Mouse (Mus musculus) ES-Bruce4 (cell line): Measurements from ENCODE around the gene Gal3st4. TPM values are rescaled to one million over a fixed set of nuclear protein-coding genes. Genes with fewer than 3 reads are reported as not detected.
A peak's percentile ranks its signal among the peaks of the same experiment; 100 is the strongest.

Source experiments
- H3K27ac ChIP-seq: 2 replicates; pipeline ENCODE4 v1.5.1; 2012; ENCODE audit warnings: low read length, inconsistent platforms; ENCODE audit not compliant: insufficient read depth
- H3K27me3 ChIP-seq: 2 replicates; pipeline ENCODE4 v1.6.1; 2012; ENCODE audit warnings: mild to moderate bottlenecking, low read length, inconsistent platforms; ENCODE audit not compliant: control insufficient read depth, poor library complexity, insufficient read depth, severe bottlenecking
- H3K36me3 ChIP-seq: 2 replicates; pipeline ENCODE4 v1.6.1; 2012; ENCODE audit warnings: inconsistent platforms, mild to moderate bottlenecking, low read length, moderate library complexity; ENCODE audit not compliant: control insufficient read depth, poor library complexity, insufficient read depth, severe bottlenecking
- H3K4me1 ChIP-seq: one replicate; pipeline ENCODE4 v1.8.1; 2011; ENCODE audit warnings: low read length; ENCODE audit not compliant: control insufficient read depth, insufficient read depth
- H3K4me3 ChIP-seq: 2 replicates; pipeline ENCODE4 v1.5.1; 2011; ENCODE audit warnings: low read depth, mild to moderate bottlenecking, low read length
- H3K9ac ChIP-seq: 2 replicates; pipeline ENCODE4 v1.6.1; 2012; ENCODE audit warnings: low read depth, mild to moderate bottlenecking, inconsistent platforms; ENCODE audit not compliant: poor library complexity, severe bottlenecking
- H3K9me3 ChIP-seq: replicated peaks from 2 replicates; pipeline ENCODE4 v1.6.1; 2012; ENCODE audit warnings: mild to moderate bottlenecking, low read length, inconsistent platforms; ENCODE audit not compliant: control insufficient read depth, poor library complexity, insufficient read depth, severe bottlenecking
- CTCF ChIP-seq: IDR thresholded peaks from one replicate; pipeline ENCODE4 v1.8.1; 2011; ENCODE audit warnings: low read depth, low read length
- EP300 ChIP-seq: IDR thresholded peaks from 2 replicates; pipeline ENCODE4 v1.6.1; 2011; ENCODE audit warnings: low read depth, low read length; ENCODE audit not compliant: insufficient read depth
- POLR2A ChIP-seq: IDR thresholded peaks from one replicate; pipeline ENCODE4 v1.8.1; 2011; ENCODE audit warnings: low read length; ENCODE audit not compliant: insufficient read depth
- polyA plus RNA-seq: library from polyadenylated mRNA; stranded (reverse); fragments of >200 nt; gene quantifications from 2 replicates; pipeline ENCODE4 v1.2.4, GENCODE M21; 2011; ENCODE audit warnings: low read depth; ENCODE audit not compliant: missing spikeins, insufficient read depth, insufficient read length

The Gal3st4 gene
- polyA plus RNA-seq, 1 experiment = 0.84 TPM

DNA sequence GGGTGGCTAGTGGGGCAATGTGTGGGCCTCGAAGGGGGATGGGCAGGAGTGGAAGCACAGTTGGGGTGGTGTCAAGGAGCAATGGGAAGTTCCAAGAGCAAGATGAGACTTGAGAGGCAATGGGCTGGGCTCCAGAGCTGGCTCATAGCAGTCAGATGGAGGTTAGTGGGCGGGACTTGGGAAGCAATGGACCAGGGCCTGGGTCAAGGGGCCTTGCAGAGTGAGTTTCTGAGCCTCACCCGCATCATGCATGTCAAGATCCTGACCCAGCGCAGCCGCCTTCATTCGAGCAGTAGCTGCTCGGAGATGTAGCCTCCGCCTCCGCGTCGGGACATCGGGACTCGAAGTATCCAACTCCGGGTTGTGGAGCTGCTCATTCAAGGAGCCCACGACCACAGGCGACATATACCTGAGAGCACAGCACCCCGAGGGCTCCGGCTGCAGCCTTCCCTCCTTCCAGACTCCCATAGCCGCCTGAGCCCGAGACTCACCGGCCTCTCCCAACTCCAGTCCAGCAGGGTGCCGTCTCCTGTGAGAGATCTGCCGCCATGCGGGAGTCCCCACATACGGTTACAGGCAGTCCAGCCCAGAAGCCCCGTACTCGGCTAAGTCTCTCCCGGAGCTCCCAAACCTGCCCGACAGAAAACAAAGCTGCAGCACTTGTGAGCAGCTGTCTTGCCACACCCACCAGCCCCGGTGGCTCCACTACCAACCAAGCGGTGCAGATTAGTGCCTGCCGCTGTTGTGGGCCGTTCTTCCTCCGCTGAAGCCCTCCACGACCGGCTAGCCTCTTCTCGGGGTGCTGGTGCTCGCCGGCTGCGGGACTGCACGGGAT, 2.8 kb upstream of the Gal3st4 start:
- no peak overlapping the region for H3K9ac ChIP-seq
- no peaks in the 10 kb centered on the region for H3K27me3 ChIP-seq
- H3K9me3 ChIP-seq = no peaks in the 10 kb centered on the region
- H3K36me3 ChIP-seq = no peaks in the 10 kb centered on the region
- H3K4me3 ChIP-seq = peak overlapping the region; percentile 19; the same call in 1 of the 2 replicates
- TF ChIP-seq POLR2A = no peak
- no peak for TF ChIP-seq EP300
- TF ChIP-seq CTCF = no peak
- no peaks in the 10 kb centered on the region for H3K4me1 ChIP-seq
- H3K27ac ChIP-seq = no peak overlapping the region

DNA sequence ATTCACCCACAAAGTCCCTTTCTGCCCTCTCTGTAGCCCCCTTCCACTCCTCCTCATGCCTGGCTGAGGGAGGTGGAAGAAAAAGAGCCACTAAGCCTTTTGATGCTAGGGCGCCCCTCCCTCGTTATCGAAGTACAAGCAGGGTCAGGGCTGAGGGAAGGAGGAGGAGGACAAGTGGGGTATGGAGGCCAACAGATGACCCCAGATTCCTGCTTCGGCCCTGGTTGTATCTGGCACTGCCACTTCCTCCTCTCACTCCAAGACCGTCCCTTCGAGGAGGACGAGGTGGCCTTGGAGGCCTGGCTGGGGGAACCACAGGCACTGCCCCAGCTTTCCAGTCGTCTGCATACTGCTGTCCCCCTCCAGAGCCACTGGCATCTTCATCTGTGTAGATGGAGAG, 1.5 kb upstream of the Gal3st4 start:
- Histone ChIP-seq H3K27me3 (no peaks in the 10 kb centered on the region), H3K27ac (no peak overlapping the region), H3K36me3 (no peaks in the 10 kb centered on the region), H3K4me1 (no peaks in the 10 kb centered on the region), H3K9ac (no peak overlapping the region), H3K4me3 (no peak overlapping the region), H3K9me3 (no peaks in the 10 kb centered on the region)
- TF ChIP-seq POLR2A = no peak
- TF ChIP-seq CTCF = no peak

DNA sequence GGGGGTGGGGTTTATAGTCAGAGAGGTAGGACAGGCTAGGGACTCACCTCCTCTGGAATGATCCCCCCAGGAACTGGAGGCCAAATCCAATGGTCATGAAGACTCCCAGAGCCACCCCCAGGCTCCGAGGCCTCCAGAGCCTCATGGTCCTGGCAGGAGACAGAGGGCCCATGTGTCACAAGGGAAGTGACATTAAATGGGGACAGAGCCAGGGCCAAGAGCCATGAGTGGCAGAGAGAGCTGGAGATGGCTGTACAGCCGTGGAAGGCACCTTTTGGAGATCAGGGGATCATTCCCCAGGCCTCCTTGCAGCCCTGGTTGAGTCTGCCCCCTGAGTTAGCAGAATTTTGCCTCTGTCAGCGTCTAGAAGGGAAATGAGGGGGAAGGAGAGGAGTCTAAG, 1.4 kb downstream of the Gal3st4 start:
- H3K36me3 ChIP-seq = no peaks in the 10 kb centered on the region
- H3K9ac ChIP-seq = no peak overlapping the region
- no peaks in the 10 kb centered on the region for H3K9me3 ChIP-seq
- no peak overlapping the region for H3K27ac ChIP-seq
- H3K4me3 ChIP-seq = no peak overlapping the region
- TF ChIP-seq CTCF (no peak), POLR2A (no peak), EP300 (no peak)
- H3K4me1 ChIP-seq = no peaks in the 10 kb centered on the region
- no peaks in the 10 kb centered on the region for H3K27me3 ChIP-seq

DNA sequence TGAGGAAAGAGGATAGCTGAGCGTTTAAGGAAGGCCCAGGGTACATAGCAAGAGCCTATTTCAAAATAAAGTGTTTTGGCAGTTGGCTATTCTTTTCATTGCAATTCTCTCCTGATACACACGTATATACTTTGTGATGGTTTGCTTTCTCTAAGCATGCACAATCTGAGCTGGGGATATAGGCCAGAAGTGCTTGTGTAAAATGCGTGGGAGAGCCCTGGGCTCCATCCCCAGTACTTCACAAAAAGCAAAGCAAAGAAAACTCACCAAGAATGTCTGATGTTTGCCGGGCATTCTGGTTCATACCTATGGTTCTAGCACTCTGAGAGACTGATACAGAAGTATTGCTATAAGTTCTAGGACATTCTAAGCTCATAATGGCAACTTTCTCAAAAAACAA, 3.7 kb downstream of the Gal3st4 start:
- H3K27ac ChIP-seq = no peak overlapping the region
- H3K4me3 ChIP-seq = no peak overlapping the region
- H3K9me3 ChIP-seq = no peaks in the 10 kb centered on the region
- no peak for TF ChIP-seq CTCF
- TF ChIP-seq POLR2A = no peak
- no peak for TF ChIP-seq EP300
- no peaks in the 10 kb centered on the region for H3K4me1 ChIP-seq
- no peaks in the 10 kb centered on the region for H3K27me3 ChIP-seq
- H3K9ac ChIP-seq = no peak overlapping the region
- H3K36me3 ChIP-seq = no peaks in the 10 kb centered on the region

DNA sequence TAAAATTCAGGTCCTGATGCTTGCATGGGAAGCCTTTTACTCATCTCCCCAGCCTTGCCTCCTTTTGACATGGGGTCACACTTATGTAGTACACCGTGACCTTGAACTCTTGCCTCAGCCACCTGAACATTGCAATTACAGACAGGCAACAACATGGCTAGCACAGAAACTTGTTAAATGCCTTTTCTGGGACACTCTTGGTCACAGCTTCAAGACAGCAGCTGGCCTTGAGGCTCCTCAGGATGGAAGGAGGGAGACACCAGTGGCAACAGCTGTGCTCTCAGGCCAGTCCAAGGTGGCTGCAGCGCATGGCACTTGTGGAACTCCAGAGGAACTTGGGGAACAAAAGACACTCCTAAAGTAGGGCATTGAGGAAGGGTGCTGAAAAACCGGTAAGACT, 5.5 kb downstream of the Gal3st4 start:
- TF ChIP-seq CTCF (no peak), POLR2A (no peak), EP300 (no peak)
- H3K9ac ChIP-seq = no peak overlapping the region
- no peaks in the 10 kb centered on the region for H3K27me3 ChIP-seq
- H3K27ac ChIP-seq = no peak overlapping the region
- H3K4me3 ChIP-seq = no peak overlapping the region
- H3K9me3 ChIP-seq = no peaks in the 10 kb centered on the region
- no peaks in the 10 kb centered on the region for H3K36me3 ChIP-seq
- H3K4me1 ChIP-seq = no peaks in the 10 kb centered on the region

DNA sequence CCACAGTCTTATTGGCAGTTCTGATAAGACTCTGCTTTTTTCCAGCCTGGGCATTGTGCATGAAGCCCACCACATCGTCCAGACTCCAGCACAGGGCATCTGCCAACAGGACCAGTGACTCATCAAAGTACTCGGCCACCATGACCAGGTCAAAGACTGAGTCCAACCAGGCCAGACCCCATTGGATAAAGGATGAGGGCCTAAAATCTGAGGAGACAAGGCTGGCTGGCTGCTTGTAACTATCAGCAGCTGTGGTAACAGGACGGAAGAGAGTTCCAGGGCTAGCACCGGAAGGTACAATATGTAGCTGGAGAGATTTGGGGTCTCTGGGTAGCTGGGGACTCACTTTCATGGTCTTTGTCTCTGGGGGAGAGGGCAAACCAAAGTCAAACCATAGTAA, 6.9 kb downstream of the Gal3st4 start:
- no peak for TF ChIP-seq POLR2A
- no peak for TF ChIP-seq CTCF
- TF ChIP-seq EP300 = no peak
- no peaks in the 10 kb centered on the region for H3K9me3 ChIP-seq
- no peaks in the 10 kb centered on the region for H3K4me1 ChIP-seq
- no peaks in the 10 kb centered on the region for H3K27me3 ChIP-seq
- no peak overlapping the region for H3K27ac ChIP-seq
- H3K36me3 ChIP-seq = peaks cover 3% of the 10 kb centered on the region; the same call in 1 of the 2 replicates
- H3K9ac ChIP-seq = no peak overlapping the region
- H3K4me3 ChIP-seq = no peak overlapping the region
